Mouse (Mus musculus): ENCODE measurements at regions not wholly inside any gene's neighbourhood (a gene's known extent, or its start where the extent isn't known, plus 50 kb on each side); places are given as distances from the start of the nearest gene placed in this dataset.

DNA sequence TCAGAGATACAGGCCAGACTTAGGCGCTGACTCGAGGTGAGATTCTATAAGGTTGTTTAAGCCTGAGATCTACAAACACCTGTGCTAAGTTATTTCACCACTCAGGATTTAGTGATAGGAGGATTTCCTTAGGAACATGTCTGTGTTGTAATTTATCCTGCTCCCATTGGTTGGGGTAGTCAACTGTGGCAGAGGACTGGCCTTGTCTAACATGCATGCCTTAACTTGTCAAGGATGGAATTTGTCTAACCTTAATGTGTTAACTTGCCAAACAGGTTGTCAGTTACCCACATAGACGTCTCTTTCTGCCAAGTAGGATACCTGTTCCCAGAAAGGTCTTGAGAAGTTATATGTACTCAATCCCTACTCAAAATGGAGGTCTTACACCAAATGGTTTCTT, 667.3 kb upstream of the Nudt12 start:
- no peak for TF ChIP-seq CTCF (IDR thresholded peaks at IDR 0.05; ENCODE audit: low read depth)
- Histone ChIP-seq H3K4me1 (replicated peaks; ENCODE audit: insufficient read depth, low read length) (no peaks in the 10 kb centered on the region), H3K9ac (ENCODE audit: low read depth, low read length) (no peak overlapping the region), H3K4me2 (ENCODE audit: low read length) (no peak overlapping the region), H3K27ac (no peak overlapping the region), H3K36me3 (ENCODE audit: insufficient read depth, low read length) (no peaks in the 10 kb centered on the region), H3K9me3 (replicated peaks; ENCODE audit: low read length) (no peaks in the 10 kb centered on the region), H3K27me3 (ENCODE audit: insufficient read depth, low read length) (no peaks in the 10 kb centered on the region), H3K4me3 (replicated peaks; ENCODE audit: low read depth, low read length) (no peak overlapping the region)
- WGBS: 74% methylated on average over 3 of the region's 3 CpGs
- DNase-seq (ENCODE audit: low spot score): no peak
- ATAC-seq (replicated peaks; ENCODE audit: low FRiP score, low read depth): no peak

DNA sequence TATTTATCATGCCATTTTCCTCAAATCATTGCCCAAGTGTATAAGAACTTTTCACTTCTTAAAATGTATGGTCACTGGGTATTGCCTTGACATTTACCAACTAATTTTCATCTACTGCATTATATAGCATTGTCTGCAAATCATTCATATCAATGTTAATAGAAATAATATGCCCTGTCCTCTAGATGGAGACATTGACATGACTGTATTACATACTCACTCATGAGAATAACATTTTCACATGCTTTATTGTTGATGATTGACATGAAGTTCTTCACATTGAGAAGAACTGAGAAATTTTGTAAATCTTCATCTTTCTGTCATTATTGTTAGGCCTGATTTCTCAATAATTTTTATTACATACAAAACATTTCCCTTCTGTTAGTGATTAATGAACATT, 629.4 kb upstream of the Nudt12 start:
- Histone ChIP-seq H3K9ac (ENCODE audit: low read depth, low read length) (no peak overlapping the region), H3K4me2 (ENCODE audit: low read length) (no peak overlapping the region), H3K4me1 (replicated peaks; ENCODE audit: insufficient read depth, low read length) (no peaks in the 10 kb centered on the region), H3K27ac (no peak overlapping the region), H3K27me3 (ENCODE audit: insufficient read depth, low read length) (no peaks in the 10 kb centered on the region), H3K9me3 (replicated peaks; ENCODE audit: low read length) (no peaks in the 10 kb centered on the region), H3K4me3 (replicated peaks; ENCODE audit: low read depth, low read length) (no peak overlapping the region), H3K36me3 (ENCODE audit: insufficient read depth, low read length) (no peaks in the 10 kb centered on the region)
- peak; percentile 48 for TF ChIP-seq CTCF (IDR thresholded peaks at IDR 0.05; ENCODE audit: low read depth)
- DNase-seq (ENCODE audit: low spot score) (no peak), ATAC-seq (replicated peaks; ENCODE audit: low FRiP score, low read depth) (no peak)
